Mouse (Mus musculus) layer of hippocampus, postnatal 10 days (tissue): Measurements from ENCODE around the gene Mgat4c. TPM values are rescaled to one million over a fixed set of nuclear protein-coding genes. Genes with fewer than 3 reads are reported as not detected.

Experiments
- DNase-seq, 2 experiments: peaks; one replicate each; pipeline ENCODE4 v3.0.0; 2021; ENCODE audit warnings: low spot score in 2 of 2
- long read RNA-seq: library from polyadenylated mRNA; stranded (forward); transcript quantifications from one replicate; pipeline ENCODE4 v2.0.0, GENCODE M21; 2023
- total RNA-seq, 2 experiments: library from RNA; stranded (reverse); gene quantifications; 2 replicates each; pipeline ENCODE4 v1.2.3; 2021

Mgat4c gene
- total RNA-seq: 10 to 100 TPM; 38.0 to 39.8 TPM
- long read RNA-seq, partial matches to known transcripts: 3 of 8 reads
- long read RNA-seq, other reads (novel, unspliced or antisense): 4 of 8 reads

DNA sequence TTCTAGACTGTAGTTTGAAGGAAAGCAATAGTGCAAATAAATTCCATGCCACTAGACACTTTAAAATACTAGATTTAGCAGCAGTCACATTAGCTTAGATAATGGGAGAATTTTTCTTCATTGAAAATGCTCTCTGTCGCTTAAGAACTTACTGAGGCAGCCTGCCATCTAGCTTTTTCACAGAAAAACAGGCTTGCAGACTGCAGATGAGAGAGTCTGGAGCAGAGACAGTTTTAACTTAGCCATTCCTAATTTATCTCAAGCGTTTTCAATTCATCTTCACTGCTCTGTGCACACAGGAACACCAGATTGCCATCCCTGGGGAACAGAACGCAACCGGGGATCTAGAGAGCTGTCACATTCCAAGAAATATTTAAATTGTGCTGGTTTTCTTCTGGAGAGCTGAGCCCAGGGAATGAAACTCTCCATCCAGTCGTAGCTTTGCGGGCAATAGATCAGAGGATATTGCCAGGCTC is at the start of gene Mgat4c:
TSS of gene Mgat4c (plus strand) at position 51 of the 476 bp plus-strand sequence.
- DNase-seq: peak; percentile 23 to 33

DNA sequence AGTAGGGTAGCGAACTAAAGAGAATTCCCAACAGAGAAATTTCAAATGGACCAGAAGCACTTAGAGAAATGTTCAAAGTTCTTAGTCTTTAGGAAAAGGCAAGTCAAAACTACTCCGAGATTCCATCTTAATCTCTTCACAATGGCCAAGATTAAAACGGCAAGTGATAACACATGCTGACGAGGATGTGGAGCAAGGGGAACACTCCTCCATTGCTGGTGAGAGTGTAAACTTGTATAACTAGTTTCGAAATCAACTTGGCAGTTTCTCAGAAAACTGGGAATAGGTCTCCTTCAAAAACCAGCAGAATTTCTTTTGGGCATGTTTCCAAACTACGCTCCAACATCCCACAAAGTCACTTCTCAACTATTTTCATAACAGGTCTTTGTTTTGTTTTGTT is 46.0 kb upstream of the Mgat4c start:
- no peak for DNase-seq

DNA sequence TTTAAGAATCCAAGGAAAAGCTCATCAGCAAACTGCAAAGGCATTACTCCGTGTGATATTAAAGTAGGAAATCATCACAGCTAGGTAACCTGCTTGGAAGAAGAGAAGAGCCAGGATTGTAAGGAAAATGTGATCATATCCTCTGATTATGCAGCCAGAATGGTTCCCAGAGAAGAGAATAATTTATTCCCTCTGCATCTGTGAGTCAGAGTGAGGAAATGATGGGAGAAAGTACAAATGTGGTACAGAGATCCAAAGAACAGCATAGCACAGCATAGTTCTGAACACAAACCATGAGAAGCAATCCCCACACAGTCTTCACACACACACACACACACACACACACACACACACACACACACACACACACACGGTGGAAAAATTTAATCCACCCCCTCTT is 40.2 kb upstream of the Mgat4c start:
- DNase-seq: no peak

DNA sequence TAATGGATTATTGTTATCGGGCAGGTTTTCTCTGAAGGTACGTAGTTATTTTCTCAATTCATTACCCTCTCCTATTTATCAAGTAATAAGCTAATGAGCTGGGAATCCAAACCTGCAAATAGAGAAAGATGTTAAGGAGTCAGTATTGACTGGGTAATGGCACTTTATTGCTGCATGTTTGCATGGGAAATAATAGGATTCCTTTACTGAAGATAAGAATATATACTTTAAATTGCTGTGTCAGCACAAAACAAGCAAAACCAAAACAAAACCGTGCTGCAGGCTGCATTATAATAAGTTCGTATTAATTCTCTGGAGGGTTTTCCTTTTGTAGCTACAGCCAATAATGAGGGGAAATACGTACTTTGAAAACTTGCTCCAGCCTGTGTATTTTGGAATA is 627 bp downstream of the Mgat4c start:
- DNase-seq: no peak

DNA sequence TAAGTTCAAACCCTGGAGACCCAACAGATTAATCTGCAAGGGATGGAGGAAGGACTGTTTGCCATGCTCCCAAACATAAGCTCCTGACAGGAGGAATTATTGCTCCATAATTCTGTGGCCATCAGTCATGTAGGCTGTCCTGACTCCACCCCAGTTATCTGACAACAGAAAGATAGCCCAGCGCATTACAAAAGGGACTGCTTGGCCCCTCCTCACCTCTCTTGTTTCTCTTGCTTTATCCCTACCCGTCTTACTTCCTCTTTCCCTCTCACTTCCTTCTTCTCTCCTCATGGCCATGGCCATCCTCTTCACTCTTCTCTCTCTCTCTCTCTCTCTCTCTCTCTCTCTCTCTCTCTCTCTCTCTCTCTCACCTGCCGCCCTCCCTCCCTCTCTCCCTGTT is 80.5 kb downstream of the Mgat4c start:
- no peak for DNase-seq

DNA sequence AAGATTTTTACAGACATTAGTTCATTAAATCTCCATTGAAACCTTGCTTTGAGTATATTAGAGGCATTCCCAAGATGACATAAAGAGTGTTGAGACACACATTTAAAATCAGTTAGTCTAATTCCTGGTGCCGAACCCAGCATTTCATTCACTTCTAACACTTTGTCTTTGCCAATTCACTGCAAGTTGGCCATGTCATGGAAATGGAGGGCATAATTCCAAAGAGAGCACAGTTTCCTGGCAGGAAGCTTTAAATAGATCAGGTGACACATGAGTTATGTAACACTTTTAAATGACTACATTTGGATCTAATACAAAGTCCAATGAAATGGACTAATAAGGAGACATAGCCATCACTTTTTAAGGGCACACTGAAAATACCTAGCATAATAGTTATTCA is 89.4 kb downstream of the Mgat4c start:
- no peak for DNase-seq

DNA sequence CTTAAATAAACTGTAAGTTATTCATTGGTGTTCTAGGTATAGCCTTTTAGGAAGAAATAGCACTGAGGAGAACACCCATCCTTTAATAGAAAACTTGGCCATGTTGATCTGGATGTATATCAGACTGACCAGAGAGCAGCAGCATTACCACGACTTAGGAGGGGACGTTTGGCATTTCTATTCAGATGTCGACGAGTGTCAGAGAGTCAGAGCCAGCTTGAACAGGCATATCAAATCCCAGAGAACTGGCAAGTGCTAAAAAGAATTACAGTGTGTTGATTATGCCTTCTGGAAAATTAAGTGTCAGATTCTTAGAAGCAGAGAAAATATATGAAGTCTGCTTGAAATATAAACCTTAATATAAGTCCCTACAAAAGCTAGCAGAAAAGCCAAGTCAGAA is 89.9 kb downstream of the Mgat4c start:
- no peak for DNase-seq

DNA sequence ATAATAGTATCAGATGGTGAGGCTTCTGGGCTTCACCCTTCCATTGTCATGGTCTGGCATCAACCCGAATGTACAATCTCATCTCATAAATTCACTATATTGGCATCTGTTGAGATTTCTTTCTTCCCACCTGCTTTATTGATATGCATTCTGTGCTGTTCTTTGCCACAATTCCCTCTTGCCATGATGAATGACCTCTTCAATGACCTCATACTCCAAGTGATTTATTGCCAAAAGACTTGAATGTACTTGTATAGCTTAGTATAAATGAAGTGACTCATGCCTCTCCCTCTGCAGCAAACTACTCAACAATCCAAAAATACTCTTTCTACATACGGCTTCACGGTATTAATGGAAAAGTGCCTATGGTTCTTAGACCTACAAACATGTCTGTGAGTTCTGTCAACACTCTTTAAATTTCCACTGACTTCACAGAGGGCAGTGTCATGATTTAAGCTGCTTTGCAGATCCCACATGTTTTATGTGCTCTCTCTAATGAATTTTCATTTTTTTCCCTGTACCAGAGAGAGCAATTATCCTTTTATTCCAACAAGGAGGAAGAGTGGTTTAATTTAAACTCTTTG is 102.0 kb downstream of the Mgat4c start:
- no peak for DNase-seq

DNA sequence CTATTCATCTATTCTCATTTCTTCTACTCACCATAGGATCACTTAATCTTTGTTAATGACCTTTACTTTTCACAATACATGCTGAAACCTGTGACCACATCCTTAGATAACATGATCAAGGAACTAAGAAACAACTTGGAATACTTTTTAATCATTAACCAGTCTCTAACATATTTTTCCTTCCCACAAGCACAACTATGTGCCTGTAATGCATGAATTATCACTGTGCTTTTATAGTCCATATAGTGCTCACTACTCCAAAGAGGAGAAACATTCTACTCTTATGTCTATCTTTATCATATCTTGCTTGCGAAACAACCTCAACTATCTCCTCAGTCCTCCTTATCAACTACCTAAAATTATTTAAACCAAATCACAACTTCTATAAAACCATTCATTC is 114.2 kb downstream of the Mgat4c start:
- DNase-seq: no peak

DNA sequence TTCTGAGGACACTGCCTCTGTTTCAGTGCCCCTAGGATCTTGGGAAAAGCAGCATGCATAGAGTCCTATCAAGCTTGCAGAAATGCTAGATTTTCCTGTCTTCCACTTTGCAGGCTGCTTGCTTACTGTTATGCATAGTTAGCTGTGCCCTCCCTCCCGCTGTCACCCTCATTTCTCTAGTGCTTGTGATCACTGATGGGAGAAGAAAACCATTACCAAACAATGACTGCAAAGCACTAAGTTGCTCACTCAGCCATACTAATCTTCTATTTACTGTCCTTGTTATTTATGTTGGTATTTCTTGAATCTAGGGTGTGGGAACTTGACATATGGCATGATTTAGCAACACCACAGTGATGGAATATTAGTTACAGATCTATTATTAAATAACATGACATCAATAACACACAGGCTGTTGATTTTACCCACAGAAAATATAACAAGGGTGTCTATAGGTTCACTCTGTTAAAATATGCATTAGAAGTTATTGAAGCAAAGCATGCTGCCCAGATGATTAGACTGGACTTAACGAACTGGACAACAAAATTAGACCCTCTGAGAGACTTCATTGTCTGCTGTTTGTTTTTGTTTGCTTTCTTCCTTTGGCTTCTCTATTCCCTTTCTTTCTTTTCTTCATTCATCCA is 117.7 kb downstream of the Mgat4c start:
- DNase-seq: no peak

DNA sequence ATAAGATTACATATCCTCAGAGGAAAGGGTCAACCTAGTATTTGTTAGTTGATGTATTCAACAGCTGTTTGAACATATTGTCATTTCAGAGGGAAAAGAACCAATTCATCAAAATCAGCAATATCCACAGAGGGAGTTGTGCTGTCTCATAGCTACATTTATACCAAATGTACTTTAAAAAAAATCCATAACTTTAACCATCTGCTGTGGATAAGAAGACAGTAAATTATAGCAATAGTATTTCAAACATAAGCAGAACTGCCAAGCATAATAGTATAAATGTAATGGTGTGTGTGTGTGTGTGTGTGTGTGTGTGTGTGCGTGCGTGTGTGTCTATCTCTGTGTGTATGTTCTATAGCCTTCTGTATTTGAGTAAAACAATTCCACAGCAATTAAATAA is 127.5 kb downstream of the Mgat4c start:
- DNase-seq: no peak

DNA sequence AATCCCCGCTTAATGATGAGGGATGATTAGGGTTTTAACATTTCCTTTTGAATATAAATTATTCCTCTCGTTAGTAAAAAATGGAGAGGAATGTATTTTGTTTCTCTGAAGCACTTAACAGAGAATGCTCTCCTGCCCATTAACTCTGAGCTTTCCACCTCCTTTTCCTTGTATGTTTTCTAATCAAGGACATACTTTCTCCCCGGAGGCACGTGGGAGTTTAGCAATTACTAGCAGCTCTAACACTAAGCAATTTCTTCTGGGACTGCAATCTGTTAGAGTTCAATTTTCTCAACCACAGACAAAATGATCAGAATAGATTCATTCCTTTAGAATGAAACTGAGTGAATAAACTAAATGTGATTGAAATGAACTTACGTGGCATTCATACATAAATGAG is 135.6 kb downstream of the Mgat4c start:
- no peak for DNase-seq

DNA sequence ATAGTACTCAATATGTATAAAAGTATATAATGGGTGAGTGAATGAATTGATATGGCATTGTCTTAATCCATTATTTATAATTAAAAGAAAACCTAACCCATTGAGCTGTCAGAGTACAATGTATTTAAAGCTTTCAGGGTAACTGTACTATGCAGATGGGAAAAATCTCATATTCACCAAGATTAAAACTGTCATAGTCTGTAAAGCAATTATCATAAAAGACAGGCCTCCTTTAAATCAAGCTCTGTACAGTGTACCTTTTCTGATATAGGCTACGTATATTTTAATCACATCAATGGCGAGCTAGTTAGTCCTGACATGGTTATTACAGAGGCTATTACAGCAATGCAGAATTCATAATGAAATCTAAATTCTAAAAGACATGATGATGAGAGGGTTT is 146.7 kb downstream of the Mgat4c start:
- no peak for DNase-seq

DNA sequence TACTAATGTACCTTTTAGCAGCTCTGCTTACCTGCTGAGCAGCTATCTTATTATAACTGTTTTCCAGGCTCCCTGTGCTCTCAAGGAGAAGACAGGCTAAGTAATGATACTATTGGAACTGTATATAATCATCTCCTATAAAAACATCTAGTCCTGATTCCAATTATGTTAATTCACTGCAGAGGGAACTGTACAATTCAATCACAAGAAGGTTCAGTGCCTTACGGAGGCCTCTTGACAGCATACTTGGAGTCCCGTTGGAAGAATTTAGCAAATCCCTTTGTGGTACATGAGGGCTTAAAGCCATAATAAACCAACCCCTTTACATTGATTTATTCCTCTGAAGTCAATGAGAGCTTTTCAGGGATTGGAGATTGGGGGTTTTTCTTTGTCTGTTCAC is 174.8 kb downstream of the Mgat4c start:
- DNase-seq: no peak

DNA sequence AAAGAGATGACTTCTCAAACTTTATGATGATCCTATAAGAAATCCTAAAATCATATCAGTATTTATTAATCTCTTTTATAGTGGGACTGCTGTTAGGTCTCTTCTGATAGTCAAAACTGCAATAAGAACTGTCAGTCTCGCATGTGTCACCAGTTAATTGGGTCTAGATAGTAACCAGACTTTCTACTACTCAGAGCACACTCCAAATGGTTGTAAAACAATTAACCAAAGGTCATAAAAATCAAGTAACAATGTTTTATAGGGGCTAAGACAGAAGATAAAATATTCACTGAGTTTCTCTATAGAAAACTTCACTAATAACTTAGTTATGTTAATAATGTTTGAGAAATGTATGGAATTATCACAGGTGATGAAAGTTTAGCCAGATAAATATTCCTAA is 208.6 kb downstream of the Mgat4c start:
- no peak for DNase-seq

DNA sequence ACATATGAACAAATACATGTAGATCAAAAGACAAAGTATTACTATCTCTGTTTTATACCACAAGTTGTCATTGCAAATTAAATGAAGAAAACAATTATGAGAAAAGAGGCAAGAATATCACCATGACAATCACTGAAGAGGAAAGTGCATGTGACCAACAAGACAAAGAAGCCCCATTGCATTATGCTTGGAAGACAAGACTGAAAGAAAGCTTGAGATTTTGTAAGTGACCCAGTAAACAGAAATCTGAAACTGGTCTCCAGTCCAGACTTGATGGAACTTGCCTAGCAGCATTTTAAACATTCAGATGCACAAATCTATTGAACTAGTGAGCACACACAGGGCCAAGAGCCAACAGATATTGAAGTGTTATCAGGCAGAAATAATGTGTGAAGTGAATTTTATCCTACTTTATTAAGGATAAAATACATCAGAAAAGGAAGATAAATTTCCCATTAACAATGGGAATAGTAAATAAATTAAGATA is 236.1 kb downstream of the Mgat4c start:
- no peak for DNase-seq

DNA sequence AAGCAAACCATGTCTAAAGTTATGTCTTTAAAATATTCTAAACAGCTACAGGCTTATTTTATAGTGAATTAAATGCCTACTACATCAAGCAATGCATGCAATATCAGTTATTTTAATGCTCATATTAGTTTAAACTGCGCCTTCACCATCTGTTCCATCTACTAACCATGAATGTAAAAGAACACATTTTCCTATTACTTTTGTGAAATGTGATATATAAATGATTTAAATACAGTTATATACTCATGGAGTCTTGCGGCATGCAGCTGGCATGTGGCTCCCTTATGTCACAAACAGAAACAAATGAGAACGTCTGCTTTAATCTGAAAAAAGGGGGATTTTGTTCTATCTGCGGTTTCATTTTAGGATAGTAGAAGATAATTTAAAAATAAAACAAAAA is 316.3 kb downstream of the Mgat4c start:
- DNase-seq: no peak

DNA sequence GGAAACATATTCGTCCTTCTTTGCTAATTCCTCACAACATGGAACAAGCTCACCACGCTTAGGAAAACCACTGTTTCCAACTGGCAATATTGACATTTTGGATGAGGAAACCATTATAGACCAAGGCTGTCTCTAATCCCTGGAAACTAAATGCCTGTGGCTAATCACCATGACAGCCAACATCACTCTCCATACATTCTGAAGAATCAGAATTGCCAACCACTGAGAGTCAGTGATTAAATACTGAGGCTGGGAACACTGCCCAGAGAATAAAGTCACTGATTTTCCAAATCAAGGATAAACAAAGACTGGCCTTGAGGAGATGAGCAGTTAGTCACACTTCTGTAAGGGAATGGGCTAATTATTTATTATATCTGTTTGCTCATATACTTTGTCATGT is 361.2 kb downstream of the Mgat4c start:
- no peak for DNase-seq

DNA sequence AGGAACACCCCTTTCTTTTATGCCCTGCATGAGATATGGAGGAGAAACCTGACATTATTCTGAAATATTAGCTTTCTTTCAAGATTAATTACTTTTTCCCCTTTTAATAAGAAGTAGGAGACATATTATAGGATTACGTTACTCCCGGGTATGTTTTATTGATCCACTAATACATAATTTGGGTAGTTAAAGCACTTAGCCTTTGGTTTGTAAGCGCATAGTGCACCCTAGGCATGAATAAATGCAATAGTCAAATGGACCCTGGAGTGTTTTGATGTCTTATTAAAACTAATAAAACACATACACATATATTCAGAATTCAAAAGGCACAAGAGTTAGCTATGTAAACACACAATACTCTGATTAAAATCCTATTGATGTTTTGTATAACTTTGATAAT is 374.9 kb downstream of the Mgat4c start:
- no peak for DNase-seq

DNA sequence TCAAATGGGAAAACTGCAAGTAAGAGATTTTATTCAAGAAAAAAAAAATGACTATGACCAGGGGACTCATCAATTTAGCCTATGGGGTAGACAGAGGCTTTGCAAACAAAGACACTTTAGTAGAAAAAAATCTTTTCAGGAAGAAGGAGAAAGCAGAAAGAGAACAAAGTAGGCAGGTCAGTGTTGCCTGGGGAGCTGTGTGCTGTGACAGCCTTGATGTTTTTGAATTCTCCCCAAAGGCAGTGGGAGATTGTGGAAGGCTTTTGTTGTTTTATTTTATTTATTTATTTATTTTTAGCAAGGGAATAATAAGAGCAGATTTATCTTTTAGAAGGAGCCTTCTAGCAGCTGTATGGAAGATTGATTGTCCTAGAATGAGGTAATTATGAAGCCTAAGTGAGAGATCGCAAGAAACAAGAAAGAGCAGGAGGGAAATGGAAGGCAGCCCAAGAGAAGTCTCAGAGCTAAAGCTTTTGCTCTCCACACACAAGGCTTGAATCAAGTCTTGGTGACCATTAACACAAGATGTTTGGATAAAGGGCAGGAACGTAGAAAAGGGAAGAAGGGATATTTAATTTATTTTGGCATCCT is 375.8 kb downstream of the Mgat4c start:
- DNase-seq: no peak

DNA sequence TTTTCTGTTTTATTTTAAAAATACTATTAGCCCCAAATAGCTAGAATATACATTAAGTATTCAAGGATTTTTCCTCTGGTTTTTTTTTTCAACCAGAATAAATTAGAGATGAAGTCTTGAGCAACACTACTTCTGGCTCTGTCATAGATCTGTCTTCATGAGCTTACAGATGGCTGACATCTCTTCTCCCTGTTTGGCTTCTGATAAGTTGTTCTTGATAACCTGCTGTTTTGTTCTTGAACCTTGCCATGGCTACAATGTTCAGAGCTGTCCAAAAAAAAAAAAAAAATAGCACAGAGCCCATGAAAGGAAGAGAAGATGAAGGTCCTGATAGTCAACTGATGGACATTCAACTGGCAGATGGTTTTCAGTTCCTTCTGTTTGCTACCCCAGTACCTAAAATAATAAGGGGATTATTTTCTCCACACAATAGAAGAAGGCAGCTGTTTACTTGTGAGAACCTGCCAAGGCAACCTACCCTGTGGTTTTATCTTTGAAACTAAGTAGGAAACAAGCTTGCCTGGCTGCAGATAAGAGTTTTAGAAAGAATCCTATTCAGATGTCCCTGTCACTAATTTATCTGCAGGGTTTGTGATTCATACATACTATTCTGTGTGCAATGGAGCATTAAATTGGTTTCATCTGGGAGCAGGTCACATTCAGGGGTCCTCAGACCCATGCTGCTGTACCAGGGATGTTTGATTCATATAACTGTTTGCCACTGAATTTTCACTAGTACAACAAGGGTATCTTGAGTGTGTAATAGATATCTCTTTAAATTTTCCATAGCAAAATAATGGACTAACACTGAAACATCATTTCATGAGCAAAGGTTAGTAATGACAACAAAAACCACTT is 393.5 kb downstream of the Mgat4c start:
- no peak for DNase-seq

DNA sequence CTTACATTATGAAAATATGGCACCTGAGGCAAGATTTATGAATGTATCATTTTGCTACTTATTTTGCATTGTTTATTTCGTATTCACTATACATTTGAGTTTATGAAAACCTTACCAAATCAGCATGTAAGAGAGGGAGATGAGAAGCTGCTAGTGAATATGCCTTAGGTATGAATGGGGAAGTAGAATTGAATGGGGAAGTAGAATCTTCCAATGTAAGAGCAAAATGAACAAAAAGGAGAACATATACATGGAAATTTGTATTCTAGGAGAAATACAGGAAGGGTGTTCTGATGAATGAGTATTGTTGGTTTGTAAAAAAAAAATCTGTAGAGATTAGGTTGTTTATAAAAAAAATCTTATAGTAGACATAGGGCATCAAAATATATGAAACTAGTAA is 441.9 kb downstream of the Mgat4c start:
- DNase-seq: no peak
